Mouse (Mus musculus) CD8-positive naive resting alpha-beta T cell, adult 2 months (primary cell): ENCODE results near the gene Pabpc1l.

Experiments
- DNase-seq, 2 experiments: peaks; one replicate each; pipeline ENCODE4 v3.0.0; 2022; ENCODE audit warnings: low read depth in 2 of 2, low spot score in 2 of 2

The Pabpc1l gene

DNA sequence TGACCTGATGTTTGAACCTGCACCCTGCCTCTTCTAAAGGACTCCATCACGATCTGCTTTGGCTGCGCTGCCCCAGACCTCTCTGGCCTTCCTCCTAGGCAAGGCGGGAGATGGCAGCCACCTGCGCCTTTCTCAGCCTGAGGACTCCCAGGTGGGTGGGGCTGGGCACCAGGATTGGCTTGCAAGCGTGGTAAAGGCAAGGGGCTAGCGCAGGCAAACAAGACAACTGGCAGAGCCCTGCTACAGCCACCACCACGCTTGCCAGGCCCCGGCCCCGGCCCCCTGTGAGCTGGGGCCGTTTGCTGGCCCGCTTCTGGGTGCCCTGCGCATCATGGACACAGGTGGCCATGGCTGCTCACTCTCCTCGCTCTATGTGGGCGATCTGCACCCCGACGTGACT, at the start of gene Pabpc1l:
Gene Pabpc1l (plus strand): TSS at position 301 of the 400 bp plus-strand sequence.
- no peak for DNase-seq

DNA sequence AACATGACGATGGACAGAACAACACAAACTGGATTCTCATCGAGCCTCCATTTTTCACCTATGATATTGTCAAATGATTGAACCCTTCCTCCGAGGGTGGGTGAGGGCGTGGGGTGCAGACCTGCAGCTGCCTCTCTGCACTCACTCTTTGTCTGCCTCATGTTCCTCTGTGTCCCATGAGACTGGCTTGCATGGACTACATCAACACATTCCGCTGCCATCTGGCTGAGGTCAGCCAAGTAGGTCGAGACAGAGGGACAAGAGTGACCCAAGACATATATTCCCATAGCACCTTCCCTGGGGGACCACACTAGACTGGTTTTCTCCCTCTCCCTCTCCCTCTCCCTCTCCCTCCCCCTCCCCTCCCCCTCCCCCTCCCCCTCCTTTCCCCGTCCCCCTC, 48.8 kb upstream of the Pabpc1l start:
- no peak for DNase-seq

DNA sequence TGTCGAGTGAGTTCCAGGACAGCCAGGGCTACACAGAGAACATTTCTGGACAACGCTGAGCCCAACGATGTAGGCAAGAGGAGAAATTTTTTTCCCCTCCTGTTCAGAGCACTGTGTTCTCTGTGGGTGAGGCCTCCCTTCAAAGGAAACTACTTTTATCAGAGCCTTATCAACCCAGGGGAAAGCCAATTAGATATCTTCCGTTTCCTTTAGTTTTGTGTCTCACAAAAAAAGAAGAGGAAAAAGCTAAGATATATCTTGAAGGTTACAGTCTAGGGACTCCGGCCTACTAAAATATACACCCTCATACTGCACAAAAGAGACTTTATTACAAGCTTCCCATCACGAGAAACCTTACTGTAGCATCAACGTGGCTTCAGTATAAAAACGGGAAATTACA, 38.0 kb upstream of the Pabpc1l start:
- no peak for DNase-seq

DNA sequence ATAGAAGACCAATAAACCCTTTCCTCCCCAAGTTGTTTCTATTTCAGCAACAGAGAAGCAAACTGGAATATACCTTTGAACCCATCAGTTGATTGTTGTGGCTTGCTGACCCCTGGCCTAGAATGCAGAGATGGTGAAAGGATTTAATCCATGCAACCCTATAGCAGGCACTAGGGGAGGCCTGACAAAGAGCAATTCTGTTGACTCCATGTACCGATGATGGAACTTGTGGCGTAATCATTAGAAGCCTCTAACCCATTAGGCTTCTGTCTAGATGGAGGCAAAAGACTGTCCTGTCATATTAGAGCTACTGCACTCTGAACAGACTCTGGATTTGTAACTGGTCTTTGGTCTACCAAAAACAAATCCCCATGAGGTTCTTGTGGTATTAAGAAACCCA, 32.4 kb upstream of the Pabpc1l start:
- DNase-seq: no peak

DNA sequence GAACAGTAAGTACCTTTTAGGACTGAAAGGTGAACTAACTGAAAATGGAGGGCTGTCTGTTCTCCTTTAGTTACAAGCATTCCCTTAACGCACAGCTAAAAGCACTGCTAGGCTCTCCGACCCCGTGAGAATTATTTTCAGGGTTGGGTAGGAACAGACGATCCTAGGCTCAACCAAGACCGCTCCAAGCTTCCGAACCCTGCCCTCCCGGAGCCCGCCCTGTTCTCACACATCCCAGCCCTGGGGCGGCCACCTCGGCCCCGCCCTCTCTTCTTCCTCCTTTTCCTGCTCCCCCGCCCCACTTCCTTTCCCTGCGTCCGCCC, 30.6 kb upstream of the Pabpc1l start, which contains the start of gene Ywhab:
Gene Ywhab (plus strand): TSS at position 307 of the 323 bp plus-strand sequence.
- no peak for DNase-seq

DNA sequence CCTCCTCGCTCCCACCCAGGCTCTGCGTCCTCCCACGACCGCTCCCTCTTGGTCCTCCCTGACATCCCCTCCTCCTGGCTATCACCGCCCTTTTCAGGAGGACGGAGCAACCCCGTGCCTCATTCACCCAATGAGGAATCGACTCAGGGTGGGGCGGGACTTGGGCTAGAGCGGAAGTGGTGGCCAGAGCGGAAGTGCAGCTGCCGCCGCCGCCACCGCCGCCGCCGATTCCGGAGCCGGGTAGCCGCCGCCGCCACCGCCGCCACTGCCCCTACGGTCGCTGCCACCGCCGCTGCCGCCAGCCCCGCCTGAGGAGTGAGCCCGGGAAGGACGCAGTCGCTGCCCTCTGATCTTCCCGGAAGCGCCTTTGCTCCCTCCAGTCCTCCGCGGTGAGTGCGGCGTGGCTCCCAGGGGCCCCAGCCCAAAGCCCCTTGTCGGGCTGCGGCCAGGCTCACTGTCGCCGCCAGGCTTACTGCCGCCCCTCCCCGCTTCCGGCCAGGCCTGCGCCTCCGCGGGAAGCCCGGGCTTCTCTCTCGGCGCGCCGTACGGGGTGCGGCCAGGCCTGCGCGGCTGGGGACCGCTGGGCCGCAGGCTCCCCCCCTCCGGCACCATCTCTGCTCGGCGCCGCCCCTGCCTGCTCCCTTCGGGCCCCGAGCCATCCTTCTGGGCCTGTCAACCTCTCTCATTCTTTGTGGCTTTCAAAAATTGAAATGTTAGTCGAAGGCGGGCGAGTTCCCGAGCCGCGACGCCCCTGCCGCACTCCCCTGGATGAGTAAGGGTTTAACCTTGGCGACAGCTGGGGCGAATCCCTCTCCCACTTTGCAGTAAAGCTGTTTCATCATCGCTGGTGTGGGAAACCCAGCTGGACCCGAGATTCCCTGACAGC, 30.0 kb upstream of the Pabpc1l start:
- DNase-seq: peak; percentile 77 to 85

DNA sequence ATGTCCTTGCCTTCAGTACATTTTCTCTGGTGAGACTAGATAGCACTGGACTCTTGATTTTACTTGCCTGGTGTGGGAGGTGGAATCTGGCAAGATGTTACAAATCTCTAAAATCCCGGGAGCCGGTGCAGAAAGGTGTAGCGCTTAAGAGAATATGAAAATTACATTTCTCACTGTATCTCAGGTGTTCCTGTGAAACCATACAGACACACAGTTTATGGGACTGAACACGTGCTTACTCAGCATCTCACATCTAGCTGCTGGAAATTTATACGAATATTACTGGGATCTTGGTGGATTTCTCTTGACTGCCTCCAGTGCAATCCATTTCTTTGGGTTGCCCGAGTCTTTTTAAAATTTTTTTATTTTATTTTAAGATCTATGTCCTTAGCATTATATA, 29.0 kb upstream of the Pabpc1l start:
- no peak for DNase-seq

DNA sequence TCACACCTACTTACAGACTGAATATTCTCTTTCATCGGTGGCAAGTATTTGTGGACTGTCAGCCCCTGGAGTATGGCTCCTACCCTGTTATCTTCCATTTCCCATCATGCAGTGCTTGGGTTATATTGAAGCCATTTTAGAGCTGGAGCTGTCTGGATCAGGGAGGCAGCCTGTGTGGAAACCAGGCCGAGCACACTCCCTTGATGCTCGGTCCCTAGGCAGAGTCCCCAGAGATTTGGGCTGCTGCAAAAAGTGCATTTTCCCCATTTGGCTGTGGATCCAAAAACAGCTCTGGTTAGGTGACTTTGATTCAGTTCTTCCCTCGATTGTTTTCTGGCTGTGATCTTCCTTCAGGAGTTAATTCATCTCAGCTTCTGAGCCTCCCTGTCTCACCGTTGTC, 28.4 kb upstream of the Pabpc1l start:
- DNase-seq: no peak

DNA sequence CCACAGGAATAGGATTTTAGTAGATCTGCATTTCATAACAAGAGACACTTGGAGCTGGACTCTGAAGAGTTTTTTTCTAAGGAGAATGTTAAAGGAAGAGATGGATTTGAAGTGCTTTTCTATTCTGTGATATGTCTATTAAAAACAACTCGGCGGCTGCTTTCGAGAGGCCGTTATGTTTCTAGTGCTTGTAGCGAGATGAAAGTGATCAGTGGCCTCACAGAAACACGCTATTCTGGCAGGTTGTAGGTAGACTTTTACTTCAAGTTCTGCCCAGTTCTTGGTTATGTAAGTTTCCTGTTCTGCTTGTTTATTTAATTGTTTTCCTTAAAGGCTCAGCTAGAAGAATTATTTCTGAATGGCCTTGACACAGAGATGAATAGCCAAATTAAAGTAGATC, 26.3 kb upstream of the Pabpc1l start:
- no peak for DNase-seq

DNA sequence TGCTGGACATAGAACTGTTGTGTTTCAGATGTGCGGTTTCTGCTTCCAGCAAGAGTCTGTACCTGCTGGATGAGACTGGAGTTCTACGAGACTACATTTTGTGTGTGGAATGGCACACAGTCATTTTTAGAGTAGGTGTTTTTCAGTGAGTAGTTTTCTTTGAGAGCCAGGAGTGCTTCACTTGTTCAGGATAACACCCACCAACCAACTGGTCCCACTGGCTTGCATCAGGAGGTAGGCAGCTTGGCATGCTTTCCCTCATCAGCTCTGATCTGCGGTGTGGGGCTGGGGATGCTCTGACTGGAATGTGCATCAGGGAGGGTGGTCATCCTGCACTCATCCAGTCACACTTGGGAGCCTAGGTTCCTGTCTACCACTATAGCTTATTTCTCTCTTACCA, 22.6 kb upstream of the Pabpc1l start:
- DNase-seq: no peak

DNA sequence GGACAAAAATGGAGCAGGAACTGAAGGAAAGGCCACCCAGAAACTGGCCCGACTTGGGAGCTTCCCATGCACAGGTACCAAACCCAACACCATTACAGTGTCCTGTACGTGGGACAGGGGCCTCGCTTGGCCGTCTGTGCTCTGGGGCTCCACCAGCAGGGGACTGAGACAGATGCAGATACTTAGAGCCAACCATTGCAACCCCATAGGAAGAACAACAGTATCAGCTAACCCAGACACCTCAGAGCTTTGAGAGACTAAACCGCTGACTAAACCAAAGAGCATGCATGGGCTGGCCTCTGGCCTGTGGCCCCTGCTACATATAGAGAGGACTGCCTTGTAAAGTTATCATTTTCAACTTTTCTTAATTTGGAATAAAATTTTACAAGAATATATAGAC, 20.7 kb upstream of the Pabpc1l start:
- DNase-seq: no peak

DNA sequence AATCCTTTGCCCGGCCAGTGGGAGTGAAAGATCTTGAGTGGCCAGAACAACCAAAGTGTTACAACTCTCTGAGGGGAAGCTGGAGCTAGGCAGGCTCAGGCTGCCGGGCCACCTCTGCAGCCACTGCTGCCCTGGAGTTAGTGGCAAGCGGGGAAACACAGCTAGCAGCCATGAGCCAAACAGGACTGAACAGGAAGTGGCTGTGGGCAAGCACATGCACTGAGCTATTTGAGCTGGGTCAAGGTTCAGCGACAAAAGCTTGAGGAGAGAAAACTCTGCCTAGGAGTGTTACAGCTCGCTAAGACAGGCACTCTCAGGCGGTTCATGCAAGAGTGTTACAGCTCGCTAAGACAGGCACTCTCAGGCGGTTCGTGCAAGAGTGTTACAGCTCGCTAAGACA, 18.3 kb upstream of the Pabpc1l start:
- DNase-seq: peak; percentile 31 to 41

DNA sequence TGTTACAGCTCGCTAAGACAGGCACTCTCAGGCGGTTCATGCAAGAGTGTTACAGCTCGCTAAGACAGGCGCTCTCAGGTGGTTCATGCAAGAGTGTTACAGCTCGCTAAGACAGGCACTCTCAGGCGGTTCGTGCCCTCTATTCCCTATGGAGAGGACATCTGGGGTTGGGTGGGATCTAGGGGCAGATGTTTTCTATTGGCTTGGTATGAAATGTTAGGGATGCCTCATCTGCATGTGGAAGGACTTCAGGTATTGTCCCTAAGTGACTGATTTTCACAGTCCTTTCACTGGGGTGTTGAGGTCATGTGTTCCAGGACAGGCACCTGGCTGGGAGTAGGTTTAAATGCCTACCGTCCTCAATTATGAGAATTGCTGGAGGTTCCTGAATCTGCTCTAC, 17.7 kb upstream of the Pabpc1l start:
- no peak for DNase-seq

DNA sequence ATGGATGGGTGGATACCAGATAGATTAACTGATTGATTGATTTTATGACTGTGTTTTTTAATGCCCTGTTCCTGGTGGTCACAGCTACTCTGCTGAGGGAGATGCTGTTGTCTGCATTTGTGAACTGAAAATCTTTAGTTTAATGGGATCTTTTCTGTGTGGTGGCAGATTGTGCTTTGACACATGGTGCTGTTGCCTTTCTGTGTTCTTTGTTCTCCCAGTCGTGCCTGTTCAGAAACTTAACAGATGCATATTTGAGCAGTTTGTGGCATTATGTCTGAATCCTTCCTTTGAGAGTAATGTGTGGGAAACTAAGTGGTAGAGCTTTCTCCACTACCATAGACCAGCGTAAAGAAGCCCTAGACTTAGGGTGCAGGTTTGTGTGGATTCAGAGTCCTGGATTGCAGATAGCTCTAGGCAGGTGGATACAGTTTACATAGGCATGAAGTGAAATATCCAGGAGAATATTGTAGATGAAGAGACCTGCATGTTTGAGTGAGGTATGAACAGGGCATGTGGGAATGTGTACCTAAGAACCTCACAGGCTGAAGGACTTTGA, 17.2 kb upstream of the Pabpc1l start:
- DNase-seq: no peak

DNA sequence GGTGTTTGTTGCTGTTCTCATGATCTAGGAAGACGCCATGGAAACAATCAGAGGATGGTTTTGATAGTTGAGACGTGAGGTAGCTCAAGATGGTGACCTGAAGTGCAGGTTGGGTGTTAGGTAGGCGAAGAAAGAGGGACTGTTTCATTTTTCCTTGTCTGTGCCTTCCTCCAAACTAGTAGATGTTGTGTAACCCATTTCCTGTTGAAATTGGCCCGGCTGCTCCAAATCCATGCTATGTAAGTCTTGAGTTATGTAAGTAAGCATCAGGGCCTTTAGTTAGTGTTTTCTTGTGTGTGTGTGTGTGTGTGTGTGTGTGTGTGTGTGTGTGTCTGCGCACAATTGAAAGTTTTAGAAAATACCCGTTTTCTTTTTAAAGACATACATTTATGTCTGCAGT, 16.0 kb upstream of the Pabpc1l start:
- DNase-seq: no peak

DNA sequence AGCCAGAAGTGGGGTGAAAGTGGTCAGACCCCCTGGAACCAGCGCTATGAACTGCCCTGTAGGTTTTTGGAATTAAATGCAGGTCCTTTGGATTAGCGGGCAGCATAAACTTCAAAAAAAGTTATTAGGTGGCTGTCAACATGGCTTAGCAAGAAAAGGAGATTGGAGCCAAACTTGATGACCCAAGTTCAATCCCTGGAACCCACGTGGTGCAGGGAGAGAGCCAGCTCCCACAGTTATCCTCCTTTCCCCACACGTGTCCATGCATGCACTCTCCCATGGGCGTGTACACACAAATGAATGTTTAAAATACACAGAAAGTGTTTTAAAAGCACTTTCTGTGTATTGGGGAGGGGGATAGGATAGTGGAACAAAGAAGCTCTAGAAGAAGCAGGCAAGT, 14.8 kb upstream of the Pabpc1l start:
- DNase-seq: no peak

DNA sequence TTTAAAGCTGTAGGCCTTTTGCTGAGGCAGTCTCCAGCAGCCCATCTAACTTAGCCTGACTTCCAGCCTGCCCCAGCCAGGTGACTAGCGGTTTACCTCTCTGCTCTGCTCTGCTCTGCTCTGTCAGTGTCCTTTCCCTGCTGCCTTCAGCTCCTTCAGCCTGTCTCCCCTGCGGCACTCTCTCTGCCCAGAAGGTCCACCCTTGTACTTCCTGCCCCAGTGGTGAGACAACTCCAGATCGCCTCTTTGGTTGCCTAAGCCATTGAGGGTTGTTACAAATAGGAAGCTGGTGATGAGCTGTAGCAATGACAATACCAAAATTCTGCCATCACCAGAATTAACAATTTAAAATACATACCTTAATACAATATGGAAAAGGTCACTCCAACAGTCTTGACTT, 14.3 kb upstream of the Pabpc1l start:
- DNase-seq: no peak

DNA sequence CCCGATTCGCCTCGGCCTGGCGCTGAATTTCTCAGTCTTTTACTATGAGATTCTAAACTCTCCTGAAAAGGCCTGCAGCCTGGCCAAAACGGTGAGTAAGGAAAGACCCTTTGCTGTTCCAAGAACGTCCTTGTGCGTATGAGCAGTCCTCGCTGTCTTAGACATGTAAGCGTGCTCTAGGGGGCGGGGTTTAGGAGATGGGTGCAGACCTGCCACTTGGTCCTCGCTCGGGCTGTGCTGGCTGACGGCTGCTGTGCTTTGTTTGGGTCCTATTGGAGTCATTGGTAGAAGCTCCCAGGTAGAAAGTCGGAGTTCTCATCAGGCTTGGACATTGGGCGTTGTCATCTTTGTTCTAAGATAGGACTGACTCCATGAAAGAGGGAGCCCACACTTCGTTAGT, 9.9 kb upstream of the Pabpc1l start:
- no peak for DNase-seq

DNA sequence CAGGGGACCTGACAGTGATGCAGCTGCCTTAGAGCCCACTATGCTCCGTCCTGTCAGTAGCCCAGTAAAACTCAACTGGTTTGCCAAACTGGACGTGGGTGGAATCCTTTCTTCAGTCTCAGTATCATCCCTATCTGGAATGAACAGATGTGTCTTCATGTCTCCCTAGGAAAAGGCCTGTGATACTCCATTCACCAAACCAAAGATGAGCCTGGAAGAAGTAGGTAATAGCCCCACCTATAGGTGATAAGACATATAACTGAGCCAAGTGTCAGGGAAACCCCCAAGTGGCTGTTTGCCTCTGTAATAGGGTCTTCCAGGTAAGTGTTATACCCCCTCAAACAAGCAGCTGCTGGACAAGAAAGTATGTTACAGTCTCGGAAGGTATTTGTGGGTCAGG, 6.3 kb upstream of the Pabpc1l start:
- DNase-seq: no peak

DNA sequence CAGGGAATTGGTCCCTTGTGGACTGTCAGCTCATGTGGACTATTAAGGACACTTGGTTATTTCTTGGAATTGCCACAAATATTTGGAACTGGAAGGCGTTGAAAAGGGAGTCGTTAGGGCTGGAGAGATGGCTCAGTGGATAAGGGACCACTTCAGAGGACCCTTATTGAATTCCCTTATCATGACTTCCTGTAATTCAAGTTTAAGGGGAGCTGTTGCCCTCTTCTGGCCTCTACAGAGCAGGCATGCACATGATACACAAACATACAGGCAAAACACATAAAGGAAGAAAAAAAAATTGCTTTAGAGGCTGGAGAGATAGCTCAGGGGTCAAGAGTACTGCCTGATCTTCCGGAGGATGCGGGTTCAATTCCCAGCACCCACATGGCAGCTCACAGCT, 5.3 kb upstream of the Pabpc1l start:
- no peak for DNase-seq

DNA sequence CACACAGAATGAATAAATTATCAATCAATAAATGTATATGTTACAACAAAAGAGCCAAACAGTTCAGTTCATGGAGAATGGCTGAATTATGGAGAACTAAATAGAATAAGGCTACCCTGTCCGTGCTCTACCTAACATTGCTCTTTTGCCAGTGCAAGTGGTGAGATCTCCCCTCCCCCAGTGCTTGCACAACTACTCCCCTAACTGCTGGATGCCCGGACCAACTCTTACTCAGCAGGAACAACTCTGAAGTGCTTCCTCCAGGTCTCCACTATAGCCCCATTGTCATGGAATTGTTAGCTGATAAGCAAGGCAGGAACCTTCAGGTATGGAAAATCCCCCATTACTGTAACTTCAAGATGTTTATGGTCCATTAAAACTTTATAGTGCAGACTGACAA, 3.1 kb upstream of the Pabpc1l start:
- no peak for DNase-seq

DNA sequence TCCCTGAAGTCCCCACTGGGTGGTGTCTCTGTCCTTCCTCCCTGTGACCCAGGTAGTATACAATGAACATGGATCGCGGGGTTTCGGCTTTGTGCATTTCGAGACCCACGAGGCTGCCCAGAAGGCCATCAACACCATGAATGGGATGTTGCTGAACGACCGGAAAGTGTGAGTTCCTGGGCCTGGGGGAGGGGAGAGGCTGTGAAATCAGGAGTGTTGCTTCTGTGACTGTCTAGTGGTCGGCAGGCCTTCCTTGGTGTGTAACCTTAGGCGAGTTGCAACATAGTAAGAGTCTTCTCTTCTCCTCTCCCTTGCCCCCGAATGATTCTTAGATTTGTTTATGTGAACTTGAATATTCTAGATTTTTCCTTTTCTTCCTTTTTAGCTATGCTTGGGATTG, 5.9 kb downstream of the Pabpc1l start:
- no peak for DNase-seq

DNA sequence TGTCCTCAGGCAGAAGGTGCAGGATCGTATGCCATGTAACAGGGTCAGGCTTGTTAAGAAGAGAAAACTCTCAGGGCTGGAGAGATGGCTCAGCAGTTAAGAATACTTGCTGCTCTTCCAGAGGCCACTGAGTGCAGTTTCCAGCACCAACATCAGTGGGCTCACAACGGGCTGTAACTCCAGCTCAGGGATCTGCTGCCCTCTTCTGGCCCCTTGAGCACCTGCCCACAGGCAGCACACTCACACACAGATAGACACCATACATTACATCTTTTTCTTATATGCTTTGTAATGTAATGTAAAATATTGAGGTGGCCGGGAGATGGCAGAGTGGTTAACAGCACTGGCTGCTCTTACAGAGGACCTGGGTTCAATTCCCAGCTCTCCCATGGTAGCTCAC, 7.7 kb downstream of the Pabpc1l start:
- no peak for DNase-seq
